Mouse (Mus musculus): ENCODE measurements around the gene Greb1. TPM values are rescaled to one million over a fixed set of nuclear protein-coding genes. Genes with fewer than 3 reads are reported as not detected.
"Not testable (repeated sequence)": the region's sequence is repeated elsewhere in the genome, so short reads cannot be mapped to it uniquely, and the experiment has no call there.

The Greb1 gene
- total RNA-seq, 2 experiments from 2014 or later: 0.86 to 1.1 TPM

- no peak for DNase-seq
- intact Hi-C loops (cut with DNase I): no loop called here
Observed at GRCm38 (mm10) chr12:16723601-16724000, 77.1 kb downstream of the Greb1 start.

GRCm38 (mm10) chr12:16718660-16719315 is 81.9 kb downstream of the Greb1 start:
- no peak for DNase-seq
- intact Hi-C loops (cut with DNase I): loop anchor here (2.0 to 5.0 kb wide), 3 partner anchors 36 to 294 kb away; partner anchors contain the start of gene 2410004P03Rik

- no peak for DNase-seq
Observed at GRCm38 (mm10) chr12:16717653-16718052, 83.0 kb downstream of the Greb1 start.

GRCm38 (mm10) chr12:16714616-16715015 is 86.1 kb downstream of the Greb1 start:
- intact Hi-C loops (cut with DNase I): loop anchor here (5.0 kb wide), 2 partner anchors 52 to 298 kb away; partner anchors contain the start of gene 2410004P03Rik
- no peak for DNase-seq

More at GRCm38 (mm10) chr12:16717653-16718052, 83.0 kb downstream of the Greb1 start:
- intact Hi-C loops (cut with DNase I): loop anchor here (1.0 to 5.0 kb wide), 4 partner anchors 37 to 295 kb away; partner anchors contain the start of gene 2410004P03Rik

GRCm38 (mm10) chr12:16698691-16699090 is 102.0 kb downstream of the Greb1 start:
- intact Hi-C loops (cut with DNase I): no loop called here
- DNase-seq: no peak

GRCm38 (mm10) chr12:16696146-16696545 is 104.5 kb downstream of the Greb1 start:
- intact Hi-C loops (cut with DNase I): no loop called here
- DNase-seq: no peak

- intact Hi-C loops (cut with DNase I); DNase-seq: not testable (repeated sequence)
Observed at GRCm38 (mm10) chr12:16695252-16695651, 105.4 kb downstream of the Greb1 start.

- DNase-seq: no peak
Observed at GRCm38 (mm10) chr12:16694783-16695182, 105.9 kb downstream of the Greb1 start.

GRCm38 (mm10) chr12:16690631-16691030 is 110.1 kb downstream of the Greb1 start:
- intact Hi-C loops (cut with DNase I): no loop called here
- DNase-seq: no peak

More at GRCm38 (mm10) chr12:16694783-16695182, 105.9 kb downstream of the Greb1 start:
- intact Hi-C loops (cut with DNase I): no loop called here

GRCm38 (mm10) chr12:16672246-16672645 is 128.4 kb downstream of the Greb1 start:
- intact Hi-C loops (cut with DNase I): no loop called here
- no peak for DNase-seq

GRCm38 (mm10) chr12:16669176-16669575 is 131.5 kb downstream of the Greb1 start:
- no peak for DNase-seq
- intact Hi-C loops (cut with DNase I): no loop called here

GRCm38 (mm10) chr12:16665022-16665421 is 135.7 kb downstream of the Greb1 start:
- intact Hi-C loops (cut with DNase I): no loop called here
- DNase-seq: no peak

GRCm38 (mm10) chr12:16662955-16663585 is 137.6 kb downstream of the Greb1 start:
- no peak for DNase-seq
- intact Hi-C loops (cut with DNase I): loop anchor here (2.0 to 5.0 kb wide), 3 partner anchors 54 to 139 kb away; partner anchors contain the start of gene Greb1

- no peak for DNase-seq
- intact Hi-C loops (cut with DNase I): loop anchor here (2.0 to 5.0 kb wide), 3 partner anchors 55 to 140 kb away; partner anchors contain the start of gene Greb1
Observed at GRCm38 (mm10) chr12:16661936-16662335, 138.8 kb downstream of the Greb1 start.

- no peak for DNase-seq
- intact Hi-C loops (cut with DNase I): loop anchor here (5.0 kb wide), 2 partner anchors 56 to 141 kb away; partner anchors contain the start of gene Greb1
Observed at GRCm38 (mm10) chr12:16661459-16661858, 139.2 kb downstream of the Greb1 start.

- DNase-seq: no peak
- intact Hi-C loops (cut with DNase I): loop anchor here (5.0 kb wide), 1 partner anchor 90 kb away; no protein-coding TSS in a partner anchor
Observed at GRCm38 (mm10) chr12:16656906-16657875, 143.5 kb downstream of the Greb1 start.

- intact Hi-C loops (cut with DNase I): loop anchor here (5.0 kb wide), 1 partner anchor 88 kb away; no protein-coding TSS in a partner anchor
- no peak for DNase-seq
Observed at GRCm38 (mm10) chr12:16655604-16656003, 145.1 kb downstream of the Greb1 start.

- peak; percentile 68 to 69 for DNase-seq
- intact Hi-C loops (cut with DNase I): no loop called here
Observed at GRCm38 (mm10) chr12:16653332-16654093, 147.2 kb downstream of the Greb1 start, which contains the start of gene Ntsr2. Gene Ntsr2 (plus strand): TSS chr12:16653382.

- intact Hi-C loops (cut with DNase I): no loop called here
Observed at GRCm38 (mm10) chr12:16649819-16650218, 150.9 kb downstream of the Greb1 start.

More at GRCm38 (mm10) chr12:16649819-16650218, 150.9 kb downstream of the Greb1 start:
- DNase-seq: no peak

All from gastrocnemius, postnatal 36 days (tissue).